Mouse (Mus musculus) adrenal gland, postnatal 10 days (tissue): Measurements from ENCODE around the gene Castor2. TPM values are rescaled to one million over a fixed set of nuclear protein-coding genes. Genes with fewer than 3 reads are reported as not detected.
A peak's percentile ranks its signal among the peaks of the same experiment; 100 is the strongest.

ENCODE experiments used
- DNase-seq: peaks from one replicate; pipeline ENCODE4 v3.0.0; 2021; ENCODE audit warnings: mixed read lengths
- total RNA-seq, 2 experiments: library from RNA; stranded (reverse); gene quantifications; 2 replicates each; pipeline ENCODE4 v1.2.3; 2021

Gene Castor2
- total RNA-seq, 2 experiments from 2014 or later, result 14.0 to 19.7 TPM

- DNase-seq, result no peak
Measured at GRCm38 (mm10) chr5:134155916-134156466, 56.5 kb downstream of the Castor2 start.

- DNase-seq, result peak; percentile 70
Measured at GRCm38 (mm10) chr5:134164688-134165087, 65.2 kb downstream of the Castor2 start.

GRCm38 (mm10) chr5:134166642-134167041 lies 67.1 kb downstream of the Castor2 start:
- no peak for DNase-seq

GRCm38 (mm10) chr5:134168033-134168432 lies 68.5 kb downstream of the Castor2 start:
- no peak for DNase-seq

- DNase-seq, result no peak
Measured at GRCm38 (mm10) chr5:134169231-134169630, 69.7 kb downstream of the Castor2 start.

- DNase-seq, result no peak
Measured at GRCm38 (mm10) chr5:134170167-134170566, 70.7 kb downstream of the Castor2 start.

GRCm38 (mm10) chr5:134173206-134173605 lies 73.7 kb downstream of the Castor2 start:
- DNase-seq, result peak; percentile 68

GRCm38 (mm10) chr5:134175696-134176095 lies 76.2 kb downstream of the Castor2 start:
- peak; percentile 26 for DNase-seq

GRCm38 (mm10) chr5:134176169-134176881 lies 76.8 kb downstream of the Castor2 start, which contains the start of gene Rcc1l:
TSS of gene Rcc1l (minus strand) at chr5:134176774.
- peak; percentile 89 for DNase-seq

GRCm38 (mm10) chr5:134178536-134178935 lies 79.0 kb downstream of the Castor2 start:
- DNase-seq, result no peak

GRCm38 (mm10) chr5:134179871-134180270 lies 80.4 kb downstream of the Castor2 start:
- DNase-seq, result peak; percentile 90

- peak; percentile 44 for DNase-seq
Measured at GRCm38 (mm10) chr5:134182172-134182571, 82.7 kb downstream of the Castor2 start.

- peak; percentile 66 for DNase-seq
Measured at GRCm38 (mm10) chr5:134182735-134183134, 83.2 kb downstream of the Castor2 start.

GRCm38 (mm10) chr5:134183162-134183561 lies 83.7 kb downstream of the Castor2 start:
- no peak for DNase-seq

- DNase-seq, result peak; percentile 99
Measured at GRCm38 (mm10) chr5:134183880-134184808, 84.6 kb downstream of the Castor2 start, which contains the start of gene Gtf2ird2. TSS of gene Gtf2ird2 (plus strand) at chr5:134184019.

GRCm38 (mm10) chr5:134186059-134186458 lies 86.5 kb downstream of the Castor2 start:
- DNase-seq, result no peak

- peak; percentile 71 for DNase-seq
Measured at GRCm38 (mm10) chr5:134186961-134187731, 87.6 kb downstream of the Castor2 start.

GRCm38 (mm10) chr5:134188571-134188970 lies 89.1 kb downstream of the Castor2 start:
- DNase-seq, result no peak

- no peak for DNase-seq
Measured at GRCm38 (mm10) chr5:134193664-134194063, 94.2 kb downstream of the Castor2 start.
